Mouse (Mus musculus): ENCODE measurements around the gene Epb41l1. TPM values are rescaled to one million over a fixed set of nuclear protein-coding genes. Genes with fewer than 3 reads are reported as not detected.
"Not testable (repeated sequence)": the region's sequence is repeated elsewhere in the genome, so short reads cannot be mapped to it uniquely, and the experiment has no call there.

Gene Epb41l1
- total and polyA plus RNA-seq, 3 experiments, result 0.09 to 8.4 (median 0.44) TPM

GRCm38 (mm10) chr2:156406987-156407386 lies 13.7 kb upstream of the Epb41l1 start:
- Histone ChIP-seq H3K36me3 (replicated peaks) (no peaks in the 10 kb centered on the region), H3K9me3 (replicated peaks) (no peaks in the 10 kb centered on the region), H3K27me3 (ENCODE audit: insufficient read depth, low read length) (peaks cover 17% of the 10 kb centered on the region), H3K4me3 (ENCODE audit: low read depth, low read length) (no peak overlapping the region), H3K4me1 (ENCODE audit: insufficient read depth, low read depth, low read length) (no peaks in the 10 kb centered on the region)
- TF ChIP-seq TAL1 (conservative IDR thresholded peaks at IDR 0.05; ENCODE audit: low read depth, low read length) (no peak), GATA2 (IDR thresholded peaks at IDR 0.05; ENCODE audit: borderline replicate concordance, low read depth, low read length) (no peak), POLR2AphosphoS5 (IDR thresholded peaks at IDR 0.05; ENCODE audit: insufficient replicate concordance, low read depth, low read length) (no peak), CTCF (IDR thresholded peaks at IDR 0.05; ENCODE audit: low read depth, low read length) (no peak), GATA1 (IDR thresholded peaks at IDR 0.05; ENCODE audit: borderline replicate concordance, low read length) (no peak)
- DNase-seq (ENCODE audit: low spot score), result no peak
- ATAC-seq (ENCODE audit: extremely low read depth, insufficient number of reproducible peaks, low FRiP score, poor library complexity, severe bottlenecking), result no peak

- H3K36me3 ChIP-seq (replicated peaks), result no peaks in the 10 kb centered on the region
- ATAC-seq (ENCODE audit: extremely low read depth, insufficient number of reproducible peaks, low FRiP score, poor library complexity, severe bottlenecking) (no peak), DNase-seq (ENCODE audit: low spot score) (no peak)
- peaks cover 17% of the 10 kb centered on the region for H3K27me3 ChIP-seq (ENCODE audit: insufficient read depth, low read length)
- H3K4me3 ChIP-seq (ENCODE audit: low read depth, low read length), result no peak overlapping the region
- H3K9me3 ChIP-seq (replicated peaks), result no peaks in the 10 kb centered on the region
- TF ChIP-seq GATA2 (IDR thresholded peaks at IDR 0.05; ENCODE audit: borderline replicate concordance, low read depth, low read length), result no peak
- no peak for TF ChIP-seq TAL1 (conservative IDR thresholded peaks at IDR 0.05; ENCODE audit: low read depth, low read length)
- no peak for TF ChIP-seq POLR2AphosphoS5 (IDR thresholded peaks at IDR 0.05; ENCODE audit: insufficient replicate concordance, low read depth, low read length)
- no peak for TF ChIP-seq CTCF (IDR thresholded peaks at IDR 0.05; ENCODE audit: low read depth, low read length)
- TF ChIP-seq GATA1 (IDR thresholded peaks at IDR 0.05; ENCODE audit: borderline replicate concordance, low read length), result no peak
- H3K4me1 ChIP-seq (ENCODE audit: insufficient read depth, low read depth, low read length), result no peaks in the 10 kb centered on the region
Observed at GRCm38 (mm10) chr2:156408168-156408567, 12.5 kb upstream of the Epb41l1 start.

DNA sequence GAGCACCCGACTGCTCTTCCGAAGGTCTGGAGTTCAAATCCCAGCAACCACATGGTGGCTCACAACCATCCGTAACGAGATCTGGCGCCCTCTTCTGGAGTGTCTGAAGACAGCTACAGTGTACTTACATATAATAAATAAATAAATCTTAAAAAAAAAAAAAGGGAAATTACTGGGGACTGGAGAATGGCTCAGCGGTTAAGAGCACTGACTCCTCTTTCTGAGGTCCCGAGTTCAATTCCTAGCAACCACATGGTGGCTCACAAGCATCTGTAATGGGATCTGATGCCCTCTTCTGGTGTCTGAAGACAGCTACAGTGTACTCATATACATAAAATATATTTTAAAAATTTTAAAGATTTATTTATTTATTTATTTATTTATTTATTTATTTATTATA lies 9.4 kb upstream of the Epb41l1 start:
- H3K4me3 ChIP-seq (ENCODE audit: low read depth, low read length); DNase-seq (ENCODE audit: low spot score); H3K4me1 ChIP-seq (ENCODE audit: insufficient read depth, low read depth, low read length); H3K36me3 ChIP-seq (replicated peaks); H3K9me3 ChIP-seq (replicated peaks); ATAC-seq (ENCODE audit: extremely low read depth, insufficient number of reproducible peaks, low FRiP score, poor library complexity, severe bottlenecking): not testable (repeated sequence)
- H3K27me3 ChIP-seq (ENCODE audit: insufficient read depth, low read length), result peaks cover 17% of the 10 kb centered on the region

DNA sequence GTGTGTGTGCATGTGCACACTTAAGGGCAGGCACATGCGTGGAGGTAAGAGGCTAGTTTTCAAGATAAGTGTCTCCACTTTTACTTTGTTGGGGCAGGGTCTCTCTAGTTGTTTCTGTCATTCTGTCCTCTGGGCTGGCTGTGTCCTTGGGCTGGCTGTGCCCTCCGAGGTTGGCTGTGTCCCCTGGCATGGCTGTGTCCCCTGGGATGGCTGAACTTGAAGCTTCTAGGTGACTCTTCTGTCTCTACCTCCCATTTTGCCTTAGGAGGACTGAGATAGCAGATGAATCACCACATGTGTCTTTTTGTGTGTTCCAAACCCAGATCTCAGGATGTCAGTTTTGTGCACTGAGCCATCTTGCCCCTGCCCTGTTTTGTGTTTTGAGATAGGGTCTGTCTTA lies 5.7 kb upstream of the Epb41l1 start:
- H3K4me3 ChIP-seq (ENCODE audit: low read depth, low read length), result no peak overlapping the region
- DNase-seq (ENCODE audit: low spot score) (no peak), ATAC-seq (ENCODE audit: extremely low read depth, insufficient number of reproducible peaks, low FRiP score, poor library complexity, severe bottlenecking) (no peak)
- H3K9me3 ChIP-seq (replicated peaks), result no peaks in the 10 kb centered on the region
- TF ChIP-seq POLR2AphosphoS5 (IDR thresholded peaks at IDR 0.05; ENCODE audit: insufficient replicate concordance, low read depth, low read length), result no peak
- TF ChIP-seq GATA1 (IDR thresholded peaks at IDR 0.05; ENCODE audit: borderline replicate concordance, low read length), result no peak
- no peak for TF ChIP-seq GATA2 (IDR thresholded peaks at IDR 0.05; ENCODE audit: borderline replicate concordance, low read depth, low read length)
- peaks cover 3% of the 10 kb centered on the region; the same call in 1 of the 2 replicates for H3K4me1 ChIP-seq (ENCODE audit: insufficient read depth, low read depth, low read length)
- peaks cover 10% of the 10 kb centered on the region for H3K27me3 ChIP-seq (ENCODE audit: insufficient read depth, low read length)
- H3K36me3 ChIP-seq (replicated peaks), result no peaks in the 10 kb centered on the region

DNA sequence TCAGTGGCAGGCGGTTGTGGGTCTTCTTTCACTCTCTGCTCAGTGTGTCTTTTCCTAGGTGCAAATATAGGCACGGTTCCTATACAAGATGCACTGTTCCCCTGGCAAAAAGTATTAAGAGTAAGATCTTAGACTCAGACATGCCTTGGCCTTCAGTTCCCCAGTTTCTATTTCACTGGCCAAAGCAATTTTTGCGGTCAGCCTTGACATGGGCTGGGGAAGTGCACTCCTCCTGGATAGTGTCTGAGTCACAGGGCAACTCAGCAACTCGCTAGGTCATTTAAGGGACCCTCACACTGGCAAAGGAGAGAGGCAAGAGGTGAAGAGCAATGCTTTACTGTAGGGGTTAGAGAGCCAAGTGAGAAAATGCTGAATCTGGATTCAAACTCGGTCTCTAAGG lies 5.0 kb upstream of the Epb41l1 start:
- Histone ChIP-seq H3K4me3 (ENCODE audit: low read depth, low read length) (no peak overlapping the region), H3K36me3 (replicated peaks) (no peaks in the 10 kb centered on the region), H3K4me1 (ENCODE audit: insufficient read depth, low read depth, low read length) (peaks cover 3% of the 10 kb centered on the region; the same call in 1 of the 2 replicates), H3K9me3 (replicated peaks) (no peaks in the 10 kb centered on the region), H3K27me3 (ENCODE audit: insufficient read depth, low read length) (peaks cover 16% of the 10 kb centered on the region)
- ATAC-seq (ENCODE audit: extremely low read depth, insufficient number of reproducible peaks, low FRiP score, poor library complexity, severe bottlenecking), result no peak
- TF ChIP-seq TAL1 (conservative IDR thresholded peaks at IDR 0.05; ENCODE audit: low read depth, low read length), result no peak
- no peak for TF ChIP-seq CTCF (IDR thresholded peaks at IDR 0.05; ENCODE audit: low read depth, low read length)
- no peak for TF ChIP-seq GATA2 (IDR thresholded peaks at IDR 0.05; ENCODE audit: borderline replicate concordance, low read depth, low read length)
- no peak for TF ChIP-seq POLR2AphosphoS5 (IDR thresholded peaks at IDR 0.05; ENCODE audit: insufficient replicate concordance, low read depth, low read length)
- no peak for DNase-seq (ENCODE audit: low spot score)

GRCm38 (mm10) chr2:156417194-156417593 lies 3.5 kb upstream of the Epb41l1 start:
- Histone ChIP-seq H3K4me3 (ENCODE audit: low read depth, low read length) (no peak overlapping the region), H3K4me1 (ENCODE audit: insufficient read depth, low read depth, low read length) (peaks cover 10% of the 10 kb centered on the region), H3K36me3 (replicated peaks) (no peaks in the 10 kb centered on the region), H3K27me3 (ENCODE audit: insufficient read depth, low read length) (peaks cover 29% of the 10 kb centered on the region), H3K9me3 (replicated peaks) (no peaks in the 10 kb centered on the region)
- ATAC-seq (ENCODE audit: extremely low read depth, insufficient number of reproducible peaks, low FRiP score, poor library complexity, severe bottlenecking) (no peak), DNase-seq (ENCODE audit: low spot score) (no peak)
- no peak for TF ChIP-seq GATA1 (IDR thresholded peaks at IDR 0.05; ENCODE audit: borderline replicate concordance, low read length)
- TF ChIP-seq GATA2 (IDR thresholded peaks at IDR 0.05; ENCODE audit: borderline replicate concordance, low read depth, low read length), result no peak
- no peak for TF ChIP-seq CTCF (IDR thresholded peaks at IDR 0.05; ENCODE audit: low read depth, low read length)
- no peak for TF ChIP-seq TAL1 (conservative IDR thresholded peaks at IDR 0.05; ENCODE audit: low read depth, low read length)
- no peak for TF ChIP-seq POLR2AphosphoS5 (IDR thresholded peaks at IDR 0.05; ENCODE audit: insufficient replicate concordance, low read depth, low read length)

GRCm38 (mm10) chr2:156418467-156418866 lies 2.2 kb upstream of the Epb41l1 start:
- no peak for DNase-seq (ENCODE audit: low spot score)
- Histone ChIP-seq H3K9me3 (replicated peaks) (no peaks in the 10 kb centered on the region), H3K27me3 (ENCODE audit: insufficient read depth, low read length) (peaks cover 30% of the 10 kb centered on the region), H3K36me3 (replicated peaks) (no peaks in the 10 kb centered on the region), H3K4me3 (ENCODE audit: low read depth, low read length) (no peak overlapping the region), H3K4me1 (ENCODE audit: insufficient read depth, low read depth, low read length) (peaks cover 10% of the 10 kb centered on the region)
- TF ChIP-seq POLR2AphosphoS5 (IDR thresholded peaks at IDR 0.05; ENCODE audit: insufficient replicate concordance, low read depth, low read length) (no peak), CTCF (IDR thresholded peaks at IDR 0.05; ENCODE audit: low read depth, low read length) (no peak), TAL1 (conservative IDR thresholded peaks at IDR 0.05; ENCODE audit: low read depth, low read length) (no peak), GATA1 (IDR thresholded peaks at IDR 0.05; ENCODE audit: borderline replicate concordance, low read length) (no peak), GATA2 (IDR thresholded peaks at IDR 0.05; ENCODE audit: borderline replicate concordance, low read depth, low read length) (no peak)
- no peak for ATAC-seq (ENCODE audit: extremely low read depth, insufficient number of reproducible peaks, low FRiP score, poor library complexity, severe bottlenecking)
